Mouse (Mus musculus) retina, embryonic 14.5 days (tissue): ENCODE data around the gene Fam199x.

Experiments used
- DNase-seq: peaks from one replicate; pipeline ENCODE4 v3.0.0-alpha.2; 2015; ENCODE audit warnings: low spot score

The Fam199x gene

GRCm38 (mm10) chrX:137049425-137050225 lies at the start of gene Fam199x:
TSS of gene Fam199x (plus strand) at chrX:137049594.
- peak; percentile 84 for DNase-seq

GRCm38 (mm10) chrX:137015099-137015709 lies 34.2 kb upstream of the Fam199x start:
- DNase-seq: peak; percentile 82

- DNase-seq: no peak
Observed at GRCm38 (mm10) chrX:137017668-137018067, 31.7 kb upstream of the Fam199x start.

- peak; percentile 80 for DNase-seq
Observed at GRCm38 (mm10) chrX:137019310-137019709, 30.1 kb upstream of the Fam199x start.

GRCm38 (mm10) chrX:137030916-137031315 lies 18.5 kb upstream of the Fam199x start:
- no peak for DNase-seq

GRCm38 (mm10) chrX:137031726-137032125 lies 17.7 kb upstream of the Fam199x start:
- no peak for DNase-seq

- no peak for DNase-seq
Observed at GRCm38 (mm10) chrX:137034322-137034721, 15.1 kb upstream of the Fam199x start.

GRCm38 (mm10) chrX:137037470-137037999 lies 11.9 kb upstream of the Fam199x start:
- no peak for DNase-seq

GRCm38 (mm10) chrX:137038000-137038483 lies 11.4 kb upstream of the Fam199x start, which contains the start of gene Slc25a53:
TSS of gene Slc25a53 (minus strand) at chrX:137038302.
- peak; percentile 86 for DNase-seq

- DNase-seq: peak; percentile 1
Observed at GRCm38 (mm10) chrX:137038502-137038901, 10.9 kb upstream of the Fam199x start.

GRCm38 (mm10) chrX:137049060-137049424 lies 352 bp upstream of the Fam199x start:
- DNase-seq: no peak

GRCm38 (mm10) chrX:137063202-137063601 lies 13.8 kb downstream of the Fam199x start:
- no peak for DNase-seq

GRCm38 (mm10) chrX:137104531-137104930 lies 55.1 kb downstream of the Fam199x start:
- no peak for DNase-seq

- no peak for DNase-seq
Observed at GRCm38 (mm10) chrX:137106498-137106897, 57.1 kb downstream of the Fam199x start.

- DNase-seq: peak; percentile 76
Observed at GRCm38 (mm10) chrX:137118097-137118746, 68.8 kb downstream of the Fam199x start.

GRCm38 (mm10) chrX:137119675-137120423 lies 70.5 kb downstream of the Fam199x start:
- no peak for DNase-seq

- no peak for DNase-seq
Observed at GRCm38 (mm10) chrX:137121718-137122117, 72.3 kb downstream of the Fam199x start, which contains the start of gene Esx1. TSS of gene Esx1 (minus strand) at chrX:137122083.

- no peak for DNase-seq
Observed at GRCm38 (mm10) chrX:137127542-137127941, 78.1 kb downstream of the Fam199x start.
